Mouse (Mus musculus) intestine, embryonic 16.5 days (tissue): Measurements from ENCODE around the gene Igsf8. TPM values are rescaled to one million over a fixed set of nuclear protein-coding genes. Genes with fewer than 3 reads are reported as not detected.

ENCODE experiments used
- ATAC-seq: fragments of 200-750 bp; cut with Nextera tagmentation; 2 replicates; pipeline ENCODE4 v1.8.0; 2017; ENCODE audit warnings: moderate TSS enrichment, moderate library complexity
- H3K27ac ChIP-seq: fragments of 300-500 bp; sonication (generic); 2 replicates; pipeline ENCODE4 v1.5.1; 2014; ENCODE audit warnings: mild to moderate bottlenecking, low read length
- H3K27me3 ChIP-seq: fragments of 300-500 bp; sonication (generic); replicated peaks from 2 replicates; pipeline ENCODE4 v1.6.1; 2014; ENCODE audit warnings: low read length, control low read depth, mixed read lengths; ENCODE audit not compliant: control insufficient read depth, insufficient read depth
- H3K36me3 ChIP-seq: fragments of 300-500 bp; sonication (generic); 2 replicates; pipeline ENCODE4 v1.6.1; 2014; ENCODE audit warnings: low read length, control low read depth; ENCODE audit not compliant: control insufficient read depth, insufficient read depth
- H3K4me1 ChIP-seq: fragments of 300-500 bp; sonication (generic); 2 replicates; pipeline ENCODE4 v1.6.1; 2014; ENCODE audit warnings: low read length, control low read depth, mixed read lengths; ENCODE audit not compliant: control insufficient read depth, insufficient read depth
- H3K4me2 ChIP-seq: fragments of 300-500 bp; sonication (generic); 2 replicates; pipeline ENCODE4 v1.6.1; 2014; ENCODE audit warnings: low read depth, low read length, control low read depth
- H3K4me3 ChIP-seq: fragments of 300-500 bp; sonication (generic); 2 replicates; pipeline ENCODE4 v1.5.1; 2014; ENCODE audit warnings: mild to moderate bottlenecking, low read length
- H3K9ac ChIP-seq: fragments of 300-500 bp; sonication (generic); 2 replicates; pipeline ENCODE4 v1.6.1; 2014; ENCODE audit warnings: low read depth, low read length
- H3K9me3 ChIP-seq: fragments of 300-500 bp; sonication (generic); 2 replicates; pipeline ENCODE4 v1.6.1; 2016; ENCODE audit warnings: low read length, control low read depth; ENCODE audit not compliant: control insufficient read depth
- WGBS: fragments of 180-500 bp; shearing (Covaris S2); extraction: QIAGEN DNeasy Blood & Tissue Kit; methylation state at CpG from one replicate; pipeline ENCODE4 v1.1.7; 2014; 5-methylcytosine and 5-hydroxymethylcytosine counted together
- polyA plus RNA-seq: library from polyadenylated mRNA; unstranded; fragments of >200 nt; fragmentation: Nextera tagmentation; extraction: Ambion mirVana; gene quantifications from 2 replicates; pipeline ENCODE4 v1.2.1, GENCODE M21; 2015

Gene Igsf8
- polyA plus RNA-seq, 1 experiment from 2014 or later, result 45.2 TPM

- Histone ChIP-seq H3K4me2 (no peak overlapping the region), H3K9ac (no peak overlapping the region), H3K4me1 (no peaks in the 10 kb centered on the region), H3K4me3 (no peak overlapping the region), H3K27ac (no peak overlapping the region), H3K27me3 (0 out of 2 replicates have a peak, but pooled peaks cover 5% of the 10 kb centered on the region), H3K9me3 (no peaks in the 10 kb centered on the region), H3K36me3 (no peaks in the 10 kb centered on the region)
- no peak for ATAC-seq
- WGBS, result 40% methylated on average over 3 of the region's 3 CpGs
Observed at GRCm38 (mm10) chr1:172355336-172355735, 93.9 kb downstream of the Igsf8 start.

GRCm38 (mm10) chr1:172357550-172357949 lies 96.1 kb downstream of the Igsf8 start:
- Histone ChIP-seq H3K9me3 (no peaks in the 10 kb centered on the region), H3K4me3 (no peak overlapping the region), H3K27me3 (0 out of 2 replicates have a peak, but pooled peaks cover 3% of the 10 kb centered on the region), H3K36me3 (no peaks in the 10 kb centered on the region), H3K27ac (no peak overlapping the region), H3K9ac (no peak overlapping the region), H3K4me2 (no peak overlapping the region), H3K4me1 (no peaks in the 10 kb centered on the region)
- WGBS, result 4% methylated on average over 1 of the region's 1 CpGs
- 0 out of 2 replicates have a peak, but pooled peaks have one; percentile 48 for ATAC-seq

- Histone ChIP-seq H3K4me2 (no peak overlapping the region), H3K4me1 (no peaks in the 10 kb centered on the region), H3K36me3 (no peaks in the 10 kb centered on the region), H3K9ac (no peak overlapping the region), H3K27ac (no peak overlapping the region), H3K4me3 (no peak overlapping the region), H3K9me3 (no peaks in the 10 kb centered on the region), H3K27me3 (0 out of 2 replicates have a peak, but pooled peaks cover 3% of the 10 kb centered on the region)
- no peak for ATAC-seq
- 77% methylated on average over 10 of the region's 10 CpGs for WGBS
Observed at GRCm38 (mm10) chr1:172358341-172358740, 96.9 kb downstream of the Igsf8 start.

GRCm38 (mm10) chr1:172364684-172365083 lies 103.2 kb downstream of the Igsf8 start:
- Histone ChIP-seq H3K36me3 (no peaks in the 10 kb centered on the region), H3K4me1 (no peaks in the 10 kb centered on the region), H3K4me3 (no peak overlapping the region), H3K27ac (no peak overlapping the region), H3K9me3 (no peaks in the 10 kb centered on the region), H3K9ac (no peak overlapping the region), H3K4me2 (no peak overlapping the region), H3K27me3 (no peaks in the 10 kb centered on the region; the same call in 1 of the 2 replicates)
- WGBS, result 13% methylated on average over 6 of the region's 6 CpGs
- peak; percentile 46 for ATAC-seq

GRCm38 (mm10) chr1:172368768-172369418 lies 107.5 kb downstream of the Igsf8 start:
- no peak overlapping the region for H3K9ac ChIP-seq
- H3K4me3 ChIP-seq, result no peak overlapping the region; the same call in 1 of the 2 replicates
- no peaks in the 10 kb centered on the region for H3K9me3 ChIP-seq
- H3K36me3 ChIP-seq, result no peaks in the 10 kb centered on the region
- no peaks in the 10 kb centered on the region for H3K4me1 ChIP-seq
- H3K27me3 ChIP-seq, result no peaks in the 10 kb centered on the region; the same call in 1 of the 2 replicates
- WGBS, result 26% methylated on average over 23 of the region's 23 CpGs
- ATAC-seq, result peak; percentile 50
- H3K4me2 ChIP-seq, result peak overlapping the region; percentile 41
- H3K27ac ChIP-seq, result no peak overlapping the region

Other genes starting within 250 kb of the Igsf8 start
- gene Vangl2, start 233.2 kb upstream of the Igsf8 start, polyA plus RNA-seq, result 6.1 and 6.8 TPM in 2 replicates
- 0.09 TPM in 1 of 2 replicates, not detected in the other for gene Nhlh1, start 204.1 kb upstream of the Igsf8 start, polyA plus RNA-seq
- gene Copa, start 179.1 kb upstream of the Igsf8 start, polyA plus RNA-seq, result 204 and 218 TPM in 2 replicates
- 159 TPM in 2 replicates for gene Ncstn, start 178.8 kb upstream of the Igsf8 start, polyA plus RNA-seq
- 161 TPM in 2 replicates for gene Pex19, start 134.9 kb upstream of the Igsf8 start, polyA plus RNA-seq
- gene Dcaf8, start 113.6 kb upstream of the Igsf8 start, polyA plus RNA-seq, result 93.2 and 102 TPM in 2 replicates
- gene Pea15a, start 54.8 kb upstream of the Igsf8 start, polyA plus RNA-seq, result 80.2 and 81.3 TPM in 2 replicates
- gene Casq1, start 41.8 kb upstream of the Igsf8 start, polyA plus RNA-seq, result 24.1 and 24.6 TPM in 2 replicates
- gene Atp1a4, start 3.2 kb upstream of the Igsf8 start, polyA plus RNA-seq, result not detected in 2 replicates
- gene Atp1a2, start 36.4 kb downstream of the Igsf8 start, polyA plus RNA-seq, result 3.1 and 3.2 TPM in 2 replicates
- not detected in 2 replicates for gene Kcnj9, start 67.7 kb downstream of the Igsf8 start, polyA plus RNA-seq
- 0.07 and 0.10 TPM in 2 replicates for gene Kcnj10, start 79.6 kb downstream of the Igsf8 start, polyA plus RNA-seq
- 5.0 and 5.6 TPM in 2 replicates for gene Pigm, start 114.9 kb downstream of the Igsf8 start, polyA plus RNA-seq
- gene Slamf9, start 213.7 kb downstream of the Igsf8 start, polyA plus RNA-seq, result 1.6 and 2.3 TPM in 2 replicates
- gene Igsf9, start 220.1 kb downstream of the Igsf8 start, polyA plus RNA-seq, result 109 and 110 TPM in 2 replicates
- gene Tagln2, start 238.4 kb downstream of the Igsf8 start, polyA plus RNA-seq, result 469 and 470 TPM in 2 replicates